Mouse (Mus musculus): Measurements from ENCODE around the gene Spty2d1. TPM values are rescaled to one million over a fixed set of nuclear protein-coding genes. Genes with fewer than 3 reads are reported as not detected.

Gene Spty2d1
- 23.9 and 24.0 TPM in 2 replicates for polyA plus RNA-seq (2015; fragmentation: Nextera tagmentation; extraction: Ambion mirVana)

GRCm38 (mm10) chr7:47008168-47008993, at the start of gene Spty2d1:
TSS of gene Spty2d1 (minus strand) at chr7:47008411.
- peak; percentile 95 for ATAC-seq (ENCODE audit: low read depth)
- peaks cover 12% of the 10 kb centered on the region for H3K4me1 ChIP-seq (replicated peaks; ENCODE audit: control insufficient read depth, insufficient read depth, low read length)
- under 1% methylated on average over 57 of the region's 57 CpGs for WGBS

GRCm38 (mm10) chr7:47056273-47056672, 48.1 kb upstream of the Spty2d1 start:
- no peaks in the 10 kb centered on the region for H3K36me3 ChIP-seq (ENCODE audit: control insufficient read depth, insufficient read depth, low read length)
- peaks cover 15% of the 10 kb centered on the region for H3K4me1 ChIP-seq (replicated peaks; ENCODE audit: control insufficient read depth, insufficient read depth, low read length)
- H3K27ac ChIP-seq (ENCODE audit: low read length): no peak overlapping the region
- 77% methylated on average over 4 of the region's 4 CpGs for WGBS
- no peak overlapping the region for H3K9ac ChIP-seq (ENCODE audit: low read length)
- H3K9me3 ChIP-seq (ENCODE audit: control insufficient read depth, low read length): no peaks in the 10 kb centered on the region
- no peak overlapping the region for H3K4me2 ChIP-seq (ENCODE audit: low read depth, low read length)
- no peaks in the 10 kb centered on the region for H3K27me3 ChIP-seq (ENCODE audit: control insufficient read depth, insufficient read depth, low read depth, low read length)
- no peak for ATAC-seq (ENCODE audit: low read depth)
- no peak overlapping the region for H3K4me3 ChIP-seq (ENCODE audit: low read length)

More at GRCm38 (mm10) chr7:47008168-47008993, at the start of gene Spty2d1:
- Histone ChIP-seq H3K4me3 (ENCODE audit: low read length) (peak within 1 kb of the TSS; percentile 74), H3K9ac (ENCODE audit: low read length) (peak within 1 kb of the TSS; percentile 75), H3K27me3 (ENCODE audit: control insufficient read depth, insufficient read depth, low read depth, low read length) (no peaks in the 10 kb centered on the region), H3K9me3 (ENCODE audit: control insufficient read depth, low read length) (no peaks in the 10 kb centered on the region), H3K36me3 (ENCODE audit: control insufficient read depth, insufficient read depth, low read length) (no peaks in the 10 kb centered on the region), H3K27ac (ENCODE audit: low read length) (peak within 1 kb of the TSS; percentile 96), H3K4me2 (ENCODE audit: low read depth, low read length) (peak within 1 kb of the TSS; percentile 72)

- ATAC-seq (ENCODE audit: low read depth): no peak
- Histone ChIP-seq H3K27ac (ENCODE audit: low read length) (no peak overlapping the region), H3K9me3 (ENCODE audit: control insufficient read depth, low read length) (no peaks in the 10 kb centered on the region), H3K27me3 (ENCODE audit: control insufficient read depth, insufficient read depth, low read depth, low read length) (no peaks in the 10 kb centered on the region), H3K9ac (ENCODE audit: low read length) (no peak overlapping the region), H3K36me3 (ENCODE audit: control insufficient read depth, insufficient read depth, low read length) (no peaks in the 10 kb centered on the region), H3K4me1 (replicated peaks; ENCODE audit: control insufficient read depth, insufficient read depth, low read length) (peaks cover 18% of the 10 kb centered on the region), H3K4me3 (ENCODE audit: low read length) (no peak overlapping the region), H3K4me2 (ENCODE audit: low read depth, low read length) (no peak overlapping the region)
- WGBS: 68% methylated on average over 9 of the region's 9 CpGs
Observed at GRCm38 (mm10) chr7:47055744-47056143, 47.5 kb upstream of the Spty2d1 start.

GRCm38 (mm10) chr7:47054666-47055065, 46.5 kb upstream of the Spty2d1 start:
- no peak overlapping the region for H3K9ac ChIP-seq (ENCODE audit: low read length)
- no peak for ATAC-seq (ENCODE audit: low read depth)
- no peak overlapping the region for H3K4me3 ChIP-seq (ENCODE audit: low read length)
- no peak overlapping the region for H3K27ac ChIP-seq (ENCODE audit: low read length)
- H3K36me3 ChIP-seq (ENCODE audit: control insufficient read depth, insufficient read depth, low read length): no peaks in the 10 kb centered on the region
- 68% methylated on average over 2 of the region's 2 CpGs for WGBS
- H3K4me2 ChIP-seq (ENCODE audit: low read depth, low read length): no peak overlapping the region
- peaks cover 22% of the 10 kb centered on the region for H3K4me1 ChIP-seq (replicated peaks; ENCODE audit: control insufficient read depth, insufficient read depth, low read length)
- H3K27me3 ChIP-seq (ENCODE audit: control insufficient read depth, insufficient read depth, low read depth, low read length): no peaks in the 10 kb centered on the region
- no peaks in the 10 kb centered on the region for H3K9me3 ChIP-seq (ENCODE audit: control insufficient read depth, low read length)

- H3K4me3 ChIP-seq (ENCODE audit: low read length): no peak overlapping the region
- H3K9me3 ChIP-seq (ENCODE audit: control insufficient read depth, low read length): no peaks in the 10 kb centered on the region
- H3K4me2 ChIP-seq (ENCODE audit: low read depth, low read length): no peak overlapping the region
- ATAC-seq (ENCODE audit: low read depth): no peak
- no peaks in the 10 kb centered on the region for H3K27me3 ChIP-seq (ENCODE audit: control insufficient read depth, insufficient read depth, low read depth, low read length)
- H3K27ac ChIP-seq (ENCODE audit: low read length): no peak overlapping the region
- peaks cover 22% of the 10 kb centered on the region for H3K4me1 ChIP-seq (replicated peaks; ENCODE audit: control insufficient read depth, insufficient read depth, low read length)
- WGBS: 80% methylated on average over 15 of the region's 15 CpGs
- no peaks in the 10 kb centered on the region for H3K36me3 ChIP-seq (ENCODE audit: control insufficient read depth, insufficient read depth, low read length)
- H3K9ac ChIP-seq (ENCODE audit: low read length): no peak overlapping the region
Observed at GRCm38 (mm10) chr7:47053287-47053686, 45.1 kb upstream of the Spty2d1 start.

- H3K9me3 ChIP-seq (ENCODE audit: control insufficient read depth, low read length): no peaks in the 10 kb centered on the region
- H3K36me3 ChIP-seq (ENCODE audit: control insufficient read depth, insufficient read depth, low read length): no peaks in the 10 kb centered on the region
- H3K4me3 ChIP-seq (ENCODE audit: low read length): peak overlapping the region; percentile 18
- H3K9ac ChIP-seq (ENCODE audit: low read length): peak overlapping the region; percentile 59
- 18% methylated on average over 3 of the region's 3 CpGs for WGBS
- H3K27me3 ChIP-seq (ENCODE audit: control insufficient read depth, insufficient read depth, low read depth, low read length): no peaks in the 10 kb centered on the region
- peak overlapping the region; percentile 98 for H3K27ac ChIP-seq (ENCODE audit: low read length)
- peak overlapping the region; percentile 89 for H3K4me2 ChIP-seq (ENCODE audit: low read depth, low read length)
- ATAC-seq (ENCODE audit: low read depth): peak; percentile 26
- peaks cover 22% of the 10 kb centered on the region for H3K4me1 ChIP-seq (replicated peaks; ENCODE audit: control insufficient read depth, insufficient read depth, low read length)
Observed at GRCm38 (mm10) chr7:47052276-47052675, 44.1 kb upstream of the Spty2d1 start.

GRCm38 (mm10) chr7:47051404-47052151, 43.4 kb upstream of the Spty2d1 start:
- H3K36me3 ChIP-seq (ENCODE audit: control insufficient read depth, insufficient read depth, low read length): no peaks in the 10 kb centered on the region
- peak overlapping the region; percentile 98 for H3K27ac ChIP-seq (ENCODE audit: low read length)
- peak overlapping the region; percentile 89 for H3K4me2 ChIP-seq (ENCODE audit: low read depth, low read length)
- ATAC-seq (ENCODE audit: low read depth): peak; percentile 70
- 11% methylated on average over 1 of the region's 2 CpGs for WGBS
- no peaks in the 10 kb centered on the region for H3K9me3 ChIP-seq (ENCODE audit: control insufficient read depth, low read length)
- H3K9ac ChIP-seq (ENCODE audit: low read length): peak overlapping the region; percentile 89
- peaks cover 22% of the 10 kb centered on the region for H3K4me1 ChIP-seq (replicated peaks; ENCODE audit: control insufficient read depth, insufficient read depth, low read length)
- H3K4me3 ChIP-seq (ENCODE audit: low read length): peak overlapping the region; percentile 88
- no peaks in the 10 kb centered on the region for H3K27me3 ChIP-seq (ENCODE audit: control insufficient read depth, insufficient read depth, low read depth, low read length)

GRCm38 (mm10) chr7:47050766-47051165, 42.6 kb upstream of the Spty2d1 start:
- peak; percentile 43; the same call in 1 of the 2 replicates for ATAC-seq (ENCODE audit: low read depth)
- Histone ChIP-seq H3K4me2 (ENCODE audit: low read depth, low read length) (peak overlapping the region; percentile 89), H3K27me3 (ENCODE audit: control insufficient read depth, insufficient read depth, low read depth, low read length) (no peaks in the 10 kb centered on the region), H3K9ac (ENCODE audit: low read length) (peak overlapping the region; percentile 89), H3K9me3 (ENCODE audit: control insufficient read depth, low read length) (no peaks in the 10 kb centered on the region), H3K4me1 (replicated peaks; ENCODE audit: control insufficient read depth, insufficient read depth, low read length) (peaks cover 22% of the 10 kb centered on the region), H3K36me3 (ENCODE audit: control insufficient read depth, insufficient read depth, low read length) (no peaks in the 10 kb centered on the region), H3K4me3 (ENCODE audit: low read length) (peak overlapping the region; percentile 88), H3K27ac (ENCODE audit: low read length) (peak overlapping the region; percentile 98)
- under 1% methylated on average over 34 of the region's 34 CpGs for WGBS

- Histone ChIP-seq H3K27me3 (ENCODE audit: control insufficient read depth, insufficient read depth, low read depth, low read length) (no peaks in the 10 kb centered on the region), H3K9ac (ENCODE audit: low read length) (peak within 1 kb of the TSS; percentile 89), H3K4me1 (replicated peaks; ENCODE audit: control insufficient read depth, insufficient read depth, low read length) (peaks cover 22% of the 10 kb centered on the region), H3K27ac (ENCODE audit: low read length) (peak within 1 kb of the TSS; percentile 98), H3K36me3 (ENCODE audit: control insufficient read depth, insufficient read depth, low read length) (no peaks in the 10 kb centered on the region), H3K9me3 (ENCODE audit: control insufficient read depth, low read length) (no peaks in the 10 kb centered on the region), H3K4me3 (ENCODE audit: low read length) (peak within 1 kb of the TSS; percentile 88), H3K4me2 (ENCODE audit: low read depth, low read length) (peak within 1 kb of the TSS; percentile 89)
- WGBS: under 1% methylated on average over 33 of the region's 33 CpGs
- ATAC-seq (ENCODE audit: low read depth): peak; percentile 96
Observed at GRCm38 (mm10) chr7:47050366-47050765, 42.2 kb upstream of the Spty2d1 start, which contains the start of gene Tmem86a. TSS of gene Tmem86a (plus strand) at chr7:47050601.

All from lung, embryonic 16.5 days (tissue).